Comparison of ENCODE assay signal across 19 mouse cellular contexts in the genomic region with DNA sequence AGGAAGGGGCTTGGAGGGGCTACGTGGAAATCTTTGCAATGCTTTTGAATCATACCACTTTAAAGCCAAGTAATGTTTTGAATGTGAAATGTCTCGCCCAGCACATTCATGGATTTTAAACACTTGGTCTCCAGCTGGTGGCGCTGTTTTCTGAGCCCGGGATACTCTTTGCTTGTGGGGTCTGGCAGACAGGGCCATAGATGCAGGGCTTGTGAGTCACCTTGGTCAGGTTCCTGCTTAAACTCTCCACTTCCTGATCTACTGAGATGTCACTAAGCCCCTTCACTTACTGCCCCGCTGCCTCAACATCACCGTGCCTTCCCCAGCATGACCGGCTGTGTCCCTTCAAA. TPM values are rescaled to one million over a fixed set of nuclear protein-coding genes. Genes with fewer than 3 reads are reported as not detected.
DNase-seq lines count a peak whose midpoint lies in the region; ATAC-seq and TF ChIP-seq lines count a peak whose summit lies in the region.
"Had no signal": no experiment of that assay in that cellular context is flagged by ENCODE, and none has a peak within 500 bp of the region (broad histone marks: within the 10 kb centered on the region; RNA-seq: fewer than 3 reads in every experiment).

No protein-coding gene starts in this region.

- no peak overlapping the region for H3K9ac ChIP-seq in heart, postnatal 0 days (replicated peaks; ENCODE audit: low read depth, low read length)
- no peak overlapping the region for H3K9ac ChIP-seq in lung, embryonic 14.5 days
- H3K9ac ChIP-seq: embryonic facial prominence, embryonic 12.5 days had no signal

- ATAC-seq in heart, postnatal 0 days (ENCODE audit: insufficient read depth, low read depth) = no peak
- no peak for ATAC-seq in lung, embryonic 14.5 days (ENCODE audit: insufficient read depth)
- ATAC-seq: intestine, embryonic 16.5 days; lung, postnatal 0 days had no signal

- no peak for TF ChIP-seq CTCF in heart, postnatal 0 days (IDR thresholded peaks at IDR 0.05; ENCODE audit: low read depth)
- TF ChIP-seq CTCF in lung, embryonic 14.5 days (IDR thresholded peaks at IDR 0.05; ENCODE audit: low read depth) = peak; percentile 35

- no peak for TF ChIP-seq EP300 in heart, postnatal 0 days (IDR thresholded peaks at IDR 0.05; ENCODE audit: low read depth)

- H3K36me3 ChIP-seq in heart, postnatal 0 days (replicated peaks; ENCODE audit: control insufficient read depth, insufficient read depth, low read length) = no peaks in the 10 kb centered on the region
- no peaks in the 10 kb centered on the region for H3K36me3 ChIP-seq in lung, embryonic 14.5 days (ENCODE audit: insufficient read depth)
- H3K36me3 ChIP-seq: embryonic facial prominence, embryonic 12.5 days had no signal

- 0 out of 2 replicates have a peak overlapping the region, but pooled peaks have one; percentile 44 for H3K27ac ChIP-seq in heart, postnatal 0 days (ENCODE audit: low read depth)
- H3K27ac ChIP-seq in lung, embryonic 14.5 days (ENCODE audit: low read depth) = peak overlapping the region; percentile 55; the same call in 1 of the 2 replicates
- H3K27ac ChIP-seq: embryonic facial prominence, embryonic 12.5 days had no signal

- H3K27me3 ChIP-seq in heart, postnatal 0 days (ENCODE audit: control insufficient read depth, insufficient read depth, low read length) = no peaks in the 10 kb centered on the region
- no peaks in the 10 kb centered on the region for H3K27me3 ChIP-seq in lung, embryonic 14.5 days (ENCODE audit: insufficient read depth, low read length)
- H3K27me3 ChIP-seq: embryonic facial prominence, embryonic 12.5 days had no signal

- peak; percentile 14 for DNase-seq in heart, postnatal 0 days (ENCODE audit: low spot score)
- DNase-seq in heart, adult 8-10 months (ENCODE audit: low spot score) = no peak
- no peak for DNase-seq in lung, embryonic 14.5 days
- no peak for DNase-seq in lung, postnatal 36 days
- peak; percentile 64 for DNase-seq in R1 (ENCODE audit: low read depth, low spot score)
- peak; percentile 70 for DNase-seq in testis, postnatal 10 days (ENCODE audit: low spot score)
- DNase-seq in T-cell, adult 2 months (ENCODE audit: low spot score) = no peak
- DNase-seq: cerebellum, postnatal 14 days; right cerebral cortex, adult 18-20 months had no signal

- 77% methylated on average over 7 of the region's 7 CpGs for WGBS in heart, postnatal 0 days
- 66% methylated on average over 7 of the region's 7 CpGs for WGBS in lung, embryonic 14.5 days

- H3K4me3 ChIP-seq in heart, postnatal 0 days (ENCODE audit: low read depth, low read length) = no peak overlapping the region
- H3K4me3 ChIP-seq in lung, embryonic 14.5 days (ENCODE audit: low read depth, low read length) = no peak overlapping the region
- H3K4me3 ChIP-seq: embryonic facial prominence, embryonic 12.5 days had no signal

- H3K9me3 ChIP-seq in heart, postnatal 0 days (replicated peaks; ENCODE audit: control insufficient read depth, low read length) = no peaks in the 10 kb centered on the region
- no peaks in the 10 kb centered on the region for H3K9me3 ChIP-seq in lung, embryonic 14.5 days (ENCODE audit: low read depth, low read length)
- H3K9me3 ChIP-seq: embryonic facial prominence, embryonic 12.5 days had no signal

- no peak overlapping the region for H3K4me2 ChIP-seq in heart, postnatal 0 days (ENCODE audit: low read depth, low read length)
- H3K4me2 ChIP-seq in lung, embryonic 14.5 days = no peak overlapping the region
- H3K4me2 ChIP-seq: embryonic facial prominence, embryonic 12.5 days; liver, embryonic 11.5 days had no signal

- H3K4me1 ChIP-seq in heart, postnatal 0 days (ENCODE audit: control insufficient read depth, insufficient read depth) = 0 out of 2 replicates have a peak, but pooled peaks cover 6% of the 10 kb centered on the region
- no peaks in the 10 kb centered on the region; the same call in 1 of the 2 replicates for H3K4me1 ChIP-seq in lung, embryonic 14.5 days (ENCODE audit: insufficient read depth)
- H3K4me1 ChIP-seq: embryonic facial prominence, embryonic 12.5 days had no signal

RNA-seq across cellular contexts. Expression of a gene that starts 11.3 kb away (rescaled TPM):
- not detected in 2 replicates for total RNA-seq in heart, postnatal 0 days (2014; rRNA removed; ENCODE audit: low replicate concordance)
- polyA plus RNA-seq in heart, postnatal 0 days (2015; fragmentation: Nextera tagmentation; extraction: Ambion mirVana) = not detected in 2 replicates
- not detected for total RNA-seq in heart, adult 8-10 months (2022)
- not detected in 2 replicates for polyA plus RNA-seq in lung, embryonic 14.5 days (2014; fragmentation: Nextera tagmentation; extraction: Ambion mirVana)
- total RNA-seq: adrenal gland, postnatal 4 days; gastrocnemius, adult 8-10 months; heart, postnatal 10 days; left cerebral cortex, postnatal 10 days; neutrophil, adult 5-6 weeks had no signal
- polyA plus RNA-seq: embryonic facial prominence, embryonic 12.5 days; intestine, embryonic 16.5 days; liver, embryonic 11.5 days; lung, postnatal 0 days; spleen, adult 2 months had no signal

RNA-seq across cellular contexts. Expression of a gene that starts 13.6 kb away (rescaled TPM):
- not detected in 2 replicates for total RNA-seq in heart, postnatal 0 days (2014; rRNA removed; ENCODE audit: low replicate concordance)
- polyA plus RNA-seq in heart, postnatal 0 days (2015; fragmentation: Nextera tagmentation; extraction: Ambion mirVana) = not detected in 2 replicates
- total RNA-seq in heart, adult 8-10 months (2022) = not detected
- not detected in 2 replicates for polyA plus RNA-seq in lung, embryonic 14.5 days (2014; fragmentation: Nextera tagmentation; extraction: Ambion mirVana)
- total RNA-seq: adrenal gland, postnatal 4 days; heart, postnatal 10 days; neutrophil, adult 5-6 weeks had no signal
- polyA plus RNA-seq: embryonic facial prominence, embryonic 12.5 days; intestine, embryonic 16.5 days; liver, embryonic 11.5 days; lung, postnatal 0 days had no signal

Comparison
In these comparisons a context has a peak if more than half of its experiments do, and no peak if none do; other contexts are left out.
1. DNase-seq: peak in heart, postnatal 0 days (single experiment), R1 (single experiment) and testis, postnatal 10 days (single experiment); none in heart, adult 8-10 months (single experiment), lung, embryonic 14.5 days (single experiment), lung, postnatal 36 days (single experiment) and T-cell, adult 2 months (single experiment).